Mouse (Mus musculus) CH12.LX (cell line): ENCODE data around the gene Vamp2. TPM values are rescaled to one million over a fixed set of nuclear protein-coding genes. Genes with fewer than 3 reads are reported as not detected.

ENCODE experiments used
- DNase-seq: peaks from one replicate; pipeline ENCODE4 v3.0.0-alpha.2; 2013; ENCODE audit errors: extremely low read depth
- H3K27ac ChIP-seq: 2 replicates; pipeline ENCODE4 v1.5.1; 2012; ENCODE audit warnings: low read depth, mild to moderate bottlenecking, control low read depth, moderate library complexity; ENCODE audit not compliant: insufficient read depth
- H3K27me3 ChIP-seq: replicated peaks from 2 replicates; pipeline ENCODE3; 2012; ENCODE audit warnings: inconsistent platforms
- H3K36me3 ChIP-seq, 2 experiments: replicated peaks in 1 of 2; 2 replicates each; pipeline versions ENCODE3 to v1.6.1; 2012; ENCODE audit warnings: inconsistent platforms in 1 of 2, low read length in 1 of 2, mild to moderate bottlenecking in 1 of 2, mixed read lengths in 1 of 2, moderate library complexity in 1 of 2; ENCODE audit not compliant: control insufficient read depth in 1 of 2, insufficient read depth in 1 of 2
- H3K4me1 ChIP-seq, 2 experiments: 2 replicates each; pipeline ENCODE4 v1.6.1; 2012; ENCODE audit warnings: inconsistent platforms in 1 of 2, moderate library complexity in 1 of 2; ENCODE audit not compliant: insufficient read depth in 2 of 2, control insufficient read depth in 1 of 2
- H3K4me2 ChIP-seq: 2 replicates; pipeline ENCODE4 v1.6.1; 2012; ENCODE audit warnings: low read depth, mild to moderate bottlenecking, control low read depth; ENCODE audit not compliant: poor library complexity, insufficient read depth, severe bottlenecking
- H3K4me3 ChIP-seq, 3 experiments: fragments of 150-350 bp in 1 of 3; sonication (generic) in 1 of 3; replicated peaks in 1 of 3; 2 replicates each; pipeline versions ENCODE3 to v1.5.1; 2011 to 2012; ENCODE audit warnings: low read depth in 2 of 3, low read length in 2 of 3, mild to moderate bottlenecking in 2 of 3, moderate library complexity in 2 of 3, control low read depth in 1 of 3, improper control_type of control experiment in 1 of 3, inconsistent platforms in 1 of 3, mixed read lengths in 1 of 3; ENCODE audit not compliant: poor library complexity in 1 of 3
- H3K79me2 ChIP-seq: replicated peaks from 2 replicates; pipeline ENCODE4 v1.6.1; 2012; ENCODE audit warnings: mild to moderate bottlenecking, moderate library complexity; ENCODE audit not compliant: control insufficient read depth, poor library complexity, insufficient read depth, severe bottlenecking; ENCODE audit errors: extremely low read depth
- H3K9ac ChIP-seq: 2 replicates; pipeline ENCODE4 v1.6.1; 2012; ENCODE audit warnings: low read depth, mild to moderate bottlenecking, control low read depth, moderate library complexity; ENCODE audit not compliant: insufficient read depth
- H3K9me3 ChIP-seq: replicated peaks from 2 replicates; pipeline ENCODE3; 2012; ENCODE audit warnings: low read length, inconsistent platforms, mixed read lengths
- BHLHE40 ChIP-seq: IDR thresholded peaks from 2 replicates; pipeline ENCODE4 v1.6.1; 2011; ENCODE audit warnings: mild to moderate bottlenecking, low read depth, low read length, improper control_type of control experiment
- CHD1 ChIP-seq: IDR thresholded peaks from 2 replicates; pipeline ENCODE4 v1.6.1; 2012; ENCODE audit warnings: low read depth, low read length, improper control_type of control experiment, inconsistent platforms
- CHD2 ChIP-seq: IDR thresholded peaks from 2 replicates; pipeline ENCODE4 v1.6.1; 2011; ENCODE audit warnings: low read length, improper control_type of control experiment
- CTCF ChIP-seq, 2 experiments: IDR thresholded peaks in 1 of 2; conservative IDR thresholded peaks in 1 of 2; 2 replicates each; pipeline ENCODE4 v1.5.1; 2011 to 2012; ENCODE audit warnings: low read depth in 2 of 2, low read length in 2 of 2, improper control_type of control experiment in 1 of 2, inconsistent platforms in 1 of 2, mild to moderate bottlenecking in 1 of 2, moderate library complexity in 1 of 2
- EP300 ChIP-seq: IDR thresholded peaks from 2 replicates; pipeline ENCODE4 v1.6.1; 2011; ENCODE audit warnings: low read length, improper control_type of control experiment
- GABPA ChIP-seq: IDR thresholded peaks from 2 replicates; pipeline ENCODE4 v1.6.1; 2012; ENCODE audit warnings: low read depth, low read length, improper control_type of control experiment, inconsistent platforms; ENCODE audit not compliant: insufficient replicate concordance
- HCFC1 ChIP-seq: IDR thresholded peaks from 2 replicates; pipeline ENCODE4 v1.6.1; 2012; ENCODE audit warnings: low read depth, mild to moderate bottlenecking, inconsistent platforms, low read length, improper control_type of control experiment
- JUN ChIP-seq: IDR thresholded peaks from 2 replicates; pipeline ENCODE4 v1.6.1; 2011; ENCODE audit warnings: low read depth, mild to moderate bottlenecking, low read length, improper control_type of control experiment, moderate library complexity; ENCODE audit not compliant: insufficient read depth
- JUND ChIP-seq: conservative IDR thresholded peaks from 2 replicates; pipeline ENCODE4 v1.6.1; 2011; ENCODE audit warnings: low read depth, low read length, improper control_type of control experiment
- KAT2A ChIP-seq: IDR thresholded peaks from 2 replicates; pipeline ENCODE4 v1.6.1; 2012; ENCODE audit warnings: low read length, improper control_type of control experiment, inconsistent platforms; ENCODE audit not compliant: insufficient replicate concordance
- MAX ChIP-seq: IDR thresholded peaks from 2 replicates; pipeline ENCODE4 v1.6.1; 2011; ENCODE audit warnings: low read length, improper control_type of control experiment
- MYC ChIP-seq: IDR thresholded peaks from 2 replicates; pipeline ENCODE4 v1.6.1; 2011; ENCODE audit warnings: low read depth, mild to moderate bottlenecking, improper control_type of control experiment, low read length
- NELFE ChIP-seq: IDR thresholded peaks from 2 replicates; pipeline ENCODE4 v1.6.1; 2011; ENCODE audit warnings: low read depth, low read length, improper control_type of control experiment
- PAX5 ChIP-seq: IDR thresholded peaks from 2 replicates; pipeline ENCODE4 v1.6.1; 2012; ENCODE audit warnings: low read length, inconsistent platforms, mixed read lengths
- POLR2A ChIP-seq: IDR thresholded peaks from 2 replicates; pipeline ENCODE4 v1.6.1; 2011; ENCODE audit warnings: low read depth, mild to moderate bottlenecking, improper control_type of control experiment, low read length
- RCOR1 ChIP-seq: conservative IDR thresholded peaks from 2 replicates; pipeline ENCODE4 v1.6.1; 2012; ENCODE audit warnings: low read depth, mild to moderate bottlenecking, inconsistent platforms, low read length, improper control_type of control experiment
- SIN3A ChIP-seq: IDR thresholded peaks from 2 replicates; pipeline ENCODE4 v1.6.1; 2012; ENCODE audit warnings: low read length, improper control_type of control experiment, inconsistent platforms
- SMC3 ChIP-seq: IDR thresholded peaks from 2 replicates; pipeline ENCODE4 v1.6.1; 2011; ENCODE audit warnings: low read depth, low read length, improper control_type of control experiment
- TBP ChIP-seq: conservative IDR thresholded peaks from 2 replicates; pipeline ENCODE4 v1.6.1; 2011; ENCODE audit warnings: low read depth, low read length, improper control_type of control experiment
- TCF12 ChIP-seq: IDR thresholded peaks from 2 replicates; pipeline ENCODE4 v1.6.1; 2014; ENCODE audit warnings: low read depth, mild to moderate bottlenecking, inconsistent platforms, low read length, improper control_type of control experiment
- UBTF ChIP-seq: IDR thresholded peaks from 2 replicates; pipeline ENCODE4 v1.6.1; 2012; ENCODE audit warnings: low read depth, mild to moderate bottlenecking, inconsistent platforms, low read length, improper control_type of control experiment, moderate library complexity
- USF1 ChIP-seq: IDR thresholded peaks from 2 replicates; pipeline ENCODE4 v1.6.1; 2014; ENCODE audit warnings: low read depth, mild to moderate bottlenecking, inconsistent platforms, low read length, improper control_type of control experiment
- ZC3H11A ChIP-seq: IDR thresholded peaks from 2 replicates; pipeline ENCODE4 v1.6.1; 2012; ENCODE audit warnings: low read depth, mild to moderate bottlenecking, inconsistent platforms, low read length, improper control_type of control experiment
- ZKSCAN1 ChIP-seq: IDR thresholded peaks from 2 replicates; pipeline ENCODE4 v1.6.1; 2012; ENCODE audit warnings: low read depth, inconsistent platforms, low read length, improper control_type of control experiment, borderline replicate concordance
- ZMIZ1 ChIP-seq: IDR thresholded peaks from 2 replicates; pipeline ENCODE4 v1.6.1; 2012; ENCODE audit warnings: low read depth, mild to moderate bottlenecking, inconsistent platforms, low read length, improper control_type of control experiment
- ZNF384 ChIP-seq: IDR thresholded peaks from 2 replicates; pipeline ENCODE4 v1.6.1; 2012; ENCODE audit warnings: low read depth, low read length, improper control_type of control experiment, inconsistent platforms
- dilution Hi-C: fragments of 300-500 bp; cut with MboI; formaldehyde crosslinking; loops from 2 replicates; pipeline ENCODE4 v1.14.3; 2020; ENCODE audit warnings: low sequenced_read_pairs; ENCODE audit not compliant: extremely low pct_unique_long_range_greater_than_20kb, extremely low pct_ligation_motif_present
- in situ Hi-C: fragments of 300-500 bp; cut with MboI; formaldehyde crosslinking; loops from 3 replicates; pipeline ENCODE4 v1.14.3; 2019; ENCODE audit warnings: low sequenced_read_pairs, low pct_ligation_motif_present, low pct_unique_long_range_greater_than_20kb, mixed read lengths
- polyA plus RNA-seq: library from polyadenylated mRNA; unstranded; fragments of >175 nt; gene quantifications from 2 replicates; pipeline ENCODE4 v1.2.1, GENCODE M21; 2012; ENCODE audit warnings: low read depth; ENCODE audit not compliant: insufficient read length
- total RNA-seq, 2 experiments: library from RNA; depleted of rRNA; stranded (reverse); fragments of 300-350 nt in 1 of 2; fragments of >200 nt in 1 of 2; gene quantifications; 2 replicates each; pipeline ENCODE4 v1.2.3; 2012 to 2014

Vamp2 gene
- total and polyA plus RNA-seq, 3 experiments: 1.3 to 26.0 (median 8.2) TPM

GRCm38 (mm10) chr11:69107676-69108075, 19.4 kb downstream of the Vamp2 start:
- TF ChIP-seq MAX: no peak
- TF ChIP-seq KAT2A: no peak
- TF ChIP-seq JUND: no peak
- TF ChIP-seq MYC: no peak
- no peak for TF ChIP-seq CHD1
- TF ChIP-seq BHLHE40: no peak
- no peak for TF ChIP-seq ZMIZ1
- no peak for TF ChIP-seq GABPA
- TF ChIP-seq TBP: no peak
- TF ChIP-seq HCFC1: no peak
- TF ChIP-seq EP300: no peak
- TF ChIP-seq SIN3A: no peak
- TF ChIP-seq RCOR1: no peak
- TF ChIP-seq CHD2: no peak
- TF ChIP-seq NELFE: no peak
- TF ChIP-seq ZKSCAN1: no peak
- no peak overlapping the region for H3K9ac ChIP-seq
- H3K27me3 ChIP-seq: peaks cover 19% of the 10 kb centered on the region
- peaks cover 0 to 18% of the 10 kb centered on the region in 2 experiments; a peak in 2 of 4 replicates for H3K4me1 ChIP-seq
- in situ Hi-C loops (no loop called here), dilution Hi-C loops (no loop called here)
- peaks cover 68 to 74% of the 10 kb centered on the region in 2 experiments for H3K36me3 ChIP-seq
- no peaks in the 10 kb centered on the region for H3K79me2 ChIP-seq
- H3K4me2 ChIP-seq: no peak overlapping the region
- no peak overlapping the region for H3K4me3 ChIP-seq
- H3K27ac ChIP-seq: no peak overlapping the region
- no peak for DNase-seq
- H3K9me3 ChIP-seq: no peaks in the 10 kb centered on the region

- Histone ChIP-seq H3K36me3 (peaks cover 63 to 68% of the 10 kb centered on the region in 2 experiments), H3K4me2 (no peak overlapping the region), H3K4me1 (peaks cover 0 to 18% of the 10 kb centered on the region in 2 experiments; a peak in 2 of 4 replicates), H3K79me2 (no peaks in the 10 kb centered on the region), H3K9ac (no peak overlapping the region), H3K9me3 (no peaks in the 10 kb centered on the region), H3K27ac (no peak overlapping the region), H3K27me3 (peaks cover 24% of the 10 kb centered on the region), H3K4me3 (no peak overlapping the region)
- dilution Hi-C loops (no loop called here), in situ Hi-C loops (no loop called here)
- DNase-seq: no peak
- TF ChIP-seq JUN (no peak), MAX (no peak), HCFC1 (no peak), ZNF384 (no peak), CTCF (conservative IDR thresholded peaks at IDR 0.05 in 1 of 2, IDR thresholded peaks at IDR 0.05 in 1 of 2; ENCODE audit: low read depth in 2 of 2, low read length in 2 of 2) (no peak), PAX5 (no peak), ZMIZ1 (no peak), USF1 (no peak), GABPA (no peak), JUND (no peak), TBP (no peak), TCF12 (no peak), CHD2 (no peak), ZC3H11A (no peak), SMC3 (no peak), SIN3A (no peak), UBTF (no peak), POLR2A (no peak), BHLHE40 (no peak)
These were observed 19.9 kb downstream of the Vamp2 start for GRCm38 (mm10) chr11:69108223-69108622.
